In the genomic region with DNA sequence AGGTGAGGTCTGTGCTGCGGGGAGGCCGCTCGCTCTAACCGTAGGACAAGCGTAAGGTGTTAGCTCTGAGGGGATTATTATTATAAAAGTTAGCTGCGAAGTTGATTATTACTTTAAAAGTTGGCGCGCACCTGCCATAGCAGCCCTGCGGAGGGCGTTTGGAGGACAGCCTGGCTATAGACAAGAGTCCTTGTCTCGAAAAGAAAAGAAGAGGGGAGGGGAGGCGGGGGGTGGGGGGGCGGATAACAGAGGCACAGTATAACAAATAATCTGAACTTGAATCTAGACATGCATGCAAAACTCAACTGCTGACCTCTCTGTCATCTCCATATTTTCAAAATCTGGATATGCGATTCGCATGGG, we compare ENCODE assay signal across 8 mouse cellular contexts. TPM values are rescaled to one million over a fixed set of nuclear protein-coding genes. Genes with fewer than 3 reads are reported as not detected.
DNase-seq lines count a peak whose midpoint lies in the region; ATAC-seq and TF ChIP-seq lines count a peak whose summit lies in the region.

No protein-coding gene starts in this region.

- H3K36me3 ChIP-seq in kidney, adult 2 months (ENCODE audit: control insufficient read depth, insufficient read depth, low read length), result no peaks in the 10 kb centered on the region
- peaks cover 8% of the 10 kb centered on the region for H3K36me3 ChIP-seq in hindbrain, embryonic 12.5 days
- H3K36me3 ChIP-seq in midbrain, embryonic 11.5 days (ENCODE audit: control insufficient read depth, insufficient read depth, low read length), result peaks cover 14% of the 10 kb centered on the region; the same call in 1 of the 2 replicates

- no peak for TF ChIP-seq POLR2A in kidney, adult 2 months (IDR thresholded peaks at IDR 0.05; ENCODE audit: low read depth, low read length)
- TF ChIP-seq POLR2A in bone marrow, adult 2 months (IDR thresholded peaks at IDR 0.05; ENCODE audit: borderline replicate concordance, control insufficient read depth, low read depth, low read length), result no peak

- ATAC-seq in hindbrain, embryonic 12.5 days (ENCODE audit: low FRiP score), result peak; percentile 1; the same call in 1 of the 2 replicates
- no peak; the same call in 1 of the 2 replicates for ATAC-seq in midbrain, embryonic 11.5 days (ENCODE audit: low FRiP score)
- ATAC-seq in cerebellum, adult (ENCODE audit: insufficient number of reproducible peaks, low FRiP score, low TSS enrichment), result no peak

- H3K9ac ChIP-seq in hindbrain, embryonic 12.5 days, result peak overlapping the region; percentile 51
- peak overlapping the region; percentile 53 for H3K9ac ChIP-seq in midbrain, embryonic 11.5 days (ENCODE audit: low read length)

- TF ChIP-seq CTCF in kidney, adult 2 months (conservative IDR thresholded peaks at IDR 0.05; ENCODE audit: insufficient read depth, insufficient read length, low read depth, low read length), result no peak
- TF ChIP-seq CTCF in bone marrow, adult 2 months (IDR thresholded peaks at IDR 0.05; ENCODE audit: control insufficient read depth, insufficient read depth, low read length), result no peak

- no peak overlapping the region for H3K27ac ChIP-seq in kidney, adult 2 months (ENCODE audit: insufficient read depth, low read depth, low read length)
- H3K27ac ChIP-seq in bone marrow, adult 2 months (ENCODE audit: control insufficient read depth, insufficient read depth, low read depth, low read length, poor library complexity), result no peak overlapping the region
- peak overlapping the region; percentile 57; the same call in 1 of the 2 replicates for H3K27ac ChIP-seq in hindbrain, embryonic 12.5 days
- peak overlapping the region; percentile 37; the same call in 1 of the 2 replicates for H3K27ac ChIP-seq in midbrain, embryonic 11.5 days (ENCODE audit: low read depth, low read length)

- H3K4me1 ChIP-seq in kidney, adult 2 months (ENCODE audit: control insufficient read depth, insufficient read depth, low read length), result no peaks in the 10 kb centered on the region
- peaks cover 1% of the 10 kb centered on the region; the same call in 1 of the 2 replicates for H3K4me1 ChIP-seq in bone marrow, adult 2 months (ENCODE audit: control insufficient read depth, insufficient read depth, low read length)
- H3K4me1 ChIP-seq in hindbrain, embryonic 12.5 days, result peaks cover 31% of the 10 kb centered on the region
- peaks cover 23% of the 10 kb centered on the region for H3K4me1 ChIP-seq in midbrain, embryonic 11.5 days (ENCODE audit: control insufficient read depth, insufficient read depth, low read length)

- H3K4me3 ChIP-seq in kidney, adult 2 months (ENCODE audit: insufficient read depth, low read depth, low read length), result peak overlapping the region; percentile 75
- H3K4me3 ChIP-seq in bone marrow, adult 2 months (replicated peaks; ENCODE audit: control insufficient read depth, low read depth, low read length), result peak overlapping the region; percentile 80
- H3K4me3 ChIP-seq in hindbrain, embryonic 12.5 days, result peak overlapping the region; percentile 75
- H3K4me3 ChIP-seq in midbrain, embryonic 11.5 days (ENCODE audit: low read depth, low read length), result peak overlapping the region; percentile 68

- DNase-seq in kidney, adult 2 months, result no peak
- no peak for DNase-seq in kidney, postnatal 25 days
- no peak for DNase-seq in midbrain, embryonic 11.5 days (ENCODE audit: low spot score, missing footprints)
- DNase-seq in urinary bladder, postnatal 25 days (ENCODE audit: low spot score), result no peak
- no peak for DNase-seq in thymus, postnatal 36 days

- WGBS in kidney, adult 2 months, result under 1% methylated on average over 15 of the region's 15 CpGs
- WGBS in bone marrow, adult 2 months, result under 1% methylated on average over 15 of the region's 15 CpGs
- under 1% methylated on average over 15 of the region's 15 CpGs for WGBS in hindbrain, embryonic 12.5 days
- under 1% methylated on average over 15 of the region's 15 CpGs for WGBS in midbrain, embryonic 11.5 days

- H3K9me3 ChIP-seq in hindbrain, embryonic 12.5 days (replicated peaks), result no peaks in the 10 kb centered on the region
- H3K9me3 ChIP-seq in midbrain, embryonic 11.5 days (ENCODE audit: control insufficient read depth, low read length), result no peaks in the 10 kb centered on the region

- no peaks in the 10 kb centered on the region for H3K27me3 ChIP-seq in kidney, adult 2 months (replicated peaks; ENCODE audit: control insufficient read depth, insufficient read depth, low read length)
- no peaks in the 10 kb centered on the region for H3K27me3 ChIP-seq in hindbrain, embryonic 12.5 days
- no peaks in the 10 kb centered on the region for H3K27me3 ChIP-seq in midbrain, embryonic 11.5 days (ENCODE audit: control insufficient read depth, insufficient read depth, low read length)

- peak overlapping the region; percentile 90 for H3K4me2 ChIP-seq in hindbrain, embryonic 12.5 days (replicated peaks)
- H3K4me2 ChIP-seq in midbrain, embryonic 11.5 days, result peak overlapping the region; percentile 53

RNA-seq across cellular contexts. Expression of a gene that starts 0.5 kb away (rescaled TPM):
- polyA plus RNA-seq in kidney, adult 2 months (2012; rRNA removed), result 0.14 and 0.33 TPM in 2 replicates
- polyA plus RNA-seq in bone marrow, adult 2 months (2011; ENCODE audit: insufficient read depth, insufficient read length, low replicate concordance, missing spikeins), result 23.9 and 28.7 TPM in 2 replicates
- 82.6 and 86.6 TPM in 2 replicates for polyA plus RNA-seq in hindbrain, embryonic 12.5 days (2016; fragmentation: Nextera tagmentation; extraction: Ambion mirVana)
- polyA plus RNA-seq in midbrain, embryonic 11.5 days (2014; fragmentation: Nextera tagmentation; extraction: Ambion mirVana), result 135 and 140 TPM in 2 replicates

RNA-seq across cellular contexts. Expression of a gene that starts 39.7 kb away (rescaled TPM):
- 11.2 and 11.4 TPM in 2 replicates for polyA plus RNA-seq in kidney, adult 2 months (2012; rRNA removed)
- polyA plus RNA-seq in bone marrow, adult 2 months (2011; ENCODE audit: insufficient read depth, insufficient read length, low replicate concordance, missing spikeins), result 2.1 and 2.6 TPM in 2 replicates
- 7.6 and 8.7 TPM in 2 replicates for polyA plus RNA-seq in hindbrain, embryonic 12.5 days (2016; fragmentation: Nextera tagmentation; extraction: Ambion mirVana)
- polyA plus RNA-seq in midbrain, embryonic 11.5 days (2014; fragmentation: Nextera tagmentation; extraction: Ambion mirVana), result 4.3 TPM in 2 replicates

Comparison
In these comparisons a context has a peak if more than half of its experiments do, and no peak if none do; other contexts are left out.
1. H3K27ac ChIP-seq: peak in hindbrain, embryonic 12.5 days (single experiment) and midbrain, embryonic 11.5 days (single experiment); none in kidney, adult 2 months (single experiment) and bone marrow, adult 2 months (single experiment).
2. RNA of a gene that starts 0.5 kb away (polyA plus RNA-seq): 135 to 140 TPM in midbrain, embryonic 11.5 days, 82.6 to 86.6 TPM in hindbrain, embryonic 12.5 days and 23.9 to 28.7 TPM in bone marrow, adult 2 months; 0.14 to 0.33 TPM in kidney, adult 2 months; every median in the first group is over 10 times any median in the second.
3. Peak in every context shown above with its lines, with median percentiles within 50 percentile points of each other: H3K4me3 ChIP-seq.